Comparison of ENCODE assay signal across 18 mouse cellular contexts in genomic region chr9:108687686-108688085, GRCm38 (mm10). TPM values are rescaled to one million over a fixed set of nuclear protein-coding genes. Genes with fewer than 3 reads are reported as not detected.
DNase-seq lines count a peak whose midpoint lies in the region; ATAC-seq and TF ChIP-seq lines count a peak whose summit lies in the region.
"Had no signal": no experiment of that assay in that cellular context is flagged by ENCODE, and none has a peak within 500 bp of the region (broad histone marks: within the 10 kb centered on the region; RNA-seq: fewer than 3 reads in every experiment).

No protein-coding gene starts in this region.

- TF ChIP-seq EP300 in liver, postnatal 0 days (IDR thresholded peaks at IDR 0.05; ENCODE audit: low read depth): no peak
- no peak for TF ChIP-seq EP300 in CH12.LX (IDR thresholded peaks at IDR 0.05; ENCODE audit: low read length)

- in situ Hi-C loops in CH12.LX (cut with MboI; ENCODE audit: low pct_ligation_motif_present, low pct_unique_long_range_greater_than_20kb, low sequenced_read_pairs): no loop called here

- H3K9ac ChIP-seq in liver, postnatal 0 days (replicated peaks): no peak overlapping the region
- H3K9ac ChIP-seq in liver, embryonic 12.5 days: no peak overlapping the region
- no peak overlapping the region for H3K9ac ChIP-seq in CH12.LX (ENCODE audit: insufficient read depth, low read depth)
- H3K9ac ChIP-seq: forebrain, embryonic 15.5 days; limb, embryonic 15.5 days; lung, embryonic 15.5 days; neural tube, embryonic 13.5 days had no signal

- ATAC-seq in liver, postnatal 0 days: no peak
- ATAC-seq in liver, embryonic 12.5 days: no peak
- ATAC-seq: forebrain, embryonic 15.5 days had no signal

- H3K4me3 ChIP-seq in liver, postnatal 0 days (ENCODE audit: low read depth, low read length): no peak overlapping the region
- no peak overlapping the region for H3K4me3 ChIP-seq in liver, embryonic 12.5 days
- H3K4me3 ChIP-seq in CH12.LX (replicated peaks in 1 of 3; ENCODE audit: low read depth in 2 of 3, low read length in 2 of 3, poor library complexity in 1 of 3): no peak overlapping the region
- H3K4me3 ChIP-seq: forebrain, embryonic 15.5 days; layer of hippocampus, adult 2 months; limb, embryonic 15.5 days; lung, embryonic 15.5 days; neural tube, embryonic 13.5 days had no signal

- H3K27ac ChIP-seq in liver, postnatal 0 days (ENCODE audit: low read depth): peak overlapping the region; percentile 4; the same call in 1 of the 2 replicates
- no peak overlapping the region for H3K27ac ChIP-seq in liver, embryonic 12.5 days
- no peak overlapping the region for H3K27ac ChIP-seq in CH12.LX (ENCODE audit: insufficient read depth, low read depth)
- H3K27ac ChIP-seq: forebrain, embryonic 15.5 days; layer of hippocampus, adult 2 months; limb, embryonic 15.5 days; neural tube, embryonic 13.5 days had no signal

- 0 out of 2 replicates have a peak, but pooled peaks cover 5% of the 10 kb centered on the region for H3K27me3 ChIP-seq in liver, postnatal 0 days (ENCODE audit: insufficient read depth, low read length)
- peaks cover 24% of the 10 kb centered on the region for H3K27me3 ChIP-seq in liver, embryonic 12.5 days (replicated peaks)
- H3K27me3 ChIP-seq in CH12.LX (replicated peaks): no peaks in the 10 kb centered on the region
- H3K27me3 ChIP-seq: forebrain, embryonic 15.5 days; limb, embryonic 15.5 days; lung, embryonic 15.5 days; neural tube, embryonic 13.5 days had no signal

- dilution Hi-C loops in CH12.LX (cut with MboI; ENCODE audit: extremely low pct_ligation_motif_present, extremely low pct_unique_long_range_greater_than_20kb, low sequenced_read_pairs): no loop called here

- H3K9me3 ChIP-seq in liver, postnatal 0 days (ENCODE audit: low read length): no peaks in the 10 kb centered on the region
- H3K9me3 ChIP-seq in liver, embryonic 12.5 days (replicated peaks): no peaks in the 10 kb centered on the region
- H3K9me3 ChIP-seq in CH12.LX (replicated peaks; ENCODE audit: low read length): no peaks in the 10 kb centered on the region
- H3K9me3 ChIP-seq: forebrain, embryonic 15.5 days; limb, embryonic 15.5 days; lung, embryonic 15.5 days; neural tube, embryonic 13.5 days had no signal

- peaks cover 33% of the 10 kb centered on the region for H3K4me1 ChIP-seq in liver, postnatal 0 days (ENCODE audit: insufficient read depth)
- peaks cover 18% of the 10 kb centered on the region for H3K4me1 ChIP-seq in liver, embryonic 12.5 days
- peaks cover 0 to 15% of the 10 kb centered on the region in 2 experiments; a peak in 2 of 4 replicates for H3K4me1 ChIP-seq in CH12.LX (ENCODE audit: control insufficient read depth in 1 of 2, insufficient read depth in 2 of 2)

- H3K79me2 ChIP-seq in CH12.LX (replicated peaks; ENCODE audit: control insufficient read depth, extremely low read depth, insufficient read depth, poor library complexity, severe bottlenecking): no peaks in the 10 kb centered on the region

- TF ChIP-seq POLR2A in CH12.LX (IDR thresholded peaks at IDR 0.05; ENCODE audit: low read depth, low read length): no peak

- WGBS in liver, postnatal 0 days (ENCODE audit: insufficient replicate concordance): 81% methylated on average over 2 of the region's 2 CpGs
- WGBS in liver, embryonic 12.5 days (ENCODE audit: insufficient replicate concordance): 66% methylated on average over 2 of the region's 2 CpGs

- TF ChIP-seq RAD21 in CH12.LX (IDR thresholded peaks at IDR 0.05; ENCODE audit: low read depth, low read length): no peak

- peak; percentile 10 for DNase-seq in gastrocnemius, postnatal 25 days
- no peak for DNase-seq in gastrocnemius, adult 18-20 months (ENCODE audit: low spot score)
- no peak for DNase-seq in liver, postnatal 0 days
- DNase-seq in CH12.LX (ENCODE audit: extremely low read depth): no peak
- DNase-seq in adrenal gland, postnatal 14 days: peak; percentile 43
- DNase-seq in thymus, postnatal 0 days (ENCODE audit: low spot score): no peak
- no peak for DNase-seq in right cerebral cortex, postnatal 4 days
- DNase-seq: cerebellum, adult 11-12 months; cerebellum, postnatal 25 days; embryo, embryonic 11 days; kidney, postnatal 10 days had no signal

- H3K36me3 ChIP-seq in liver, postnatal 0 days (replicated peaks; ENCODE audit: insufficient read depth, low read length): peaks cover 8% of the 10 kb centered on the region; the same call in 1 of the 2 replicates
- H3K36me3 ChIP-seq in liver, embryonic 12.5 days: peaks cover 22% of the 10 kb centered on the region
- H3K36me3 ChIP-seq in CH12.LX (replicated peaks in 1 of 2; ENCODE audit: control insufficient read depth in 1 of 2, insufficient read depth in 1 of 2, low read length in 1 of 2): peaks cover 3 to 23% of the 10 kb centered on the region in 2 experiments
- H3K36me3 ChIP-seq: lung, embryonic 15.5 days had no signal

- TF ChIP-seq CTCF in liver, postnatal 0 days (IDR thresholded peaks at IDR 0.05; ENCODE audit: low read depth): no peak
- TF ChIP-seq CTCF in CH12.LX (conservative IDR thresholded peaks at IDR 0.05 in 1 of 2, IDR thresholded peaks at IDR 0.05 in 1 of 2; ENCODE audit: low read depth in 2 of 2, low read length in 2 of 2): no peak

- H3K4me2 ChIP-seq in liver, postnatal 0 days (ENCODE audit: low read depth, low read length): no peak overlapping the region
- no peak overlapping the region for H3K4me2 ChIP-seq in liver, embryonic 12.5 days
- H3K4me2 ChIP-seq in CH12.LX (ENCODE audit: insufficient read depth, low read depth, poor library complexity, severe bottlenecking): peak overlapping the region; percentile 32; the same call in 1 of the 2 replicates
- H3K4me2 ChIP-seq: forebrain, embryonic 15.5 days; limb, embryonic 15.5 days; lung, embryonic 15.5 days; midbrain, embryonic 11.5 days; neural tube, embryonic 13.5 days had no signal

TF ChIP-seq in CH12.LX, 34 proteins besides CTCF, POLR2A, EP300 and RAD21:
- TF ChIP-seq IRF4 (IDR thresholded peaks at IDR 0.05; ENCODE audit: low read depth, low read length) (no peak), RCOR1 (conservative IDR thresholded peaks at IDR 0.05; ENCODE audit: low read depth, low read length) (no peak), NELFE (IDR thresholded peaks at IDR 0.05; ENCODE audit: low read depth, low read length) (no peak), KAT2A (IDR thresholded peaks at IDR 0.05; ENCODE audit: insufficient replicate concordance, low read length) (no peak), GABPA (IDR thresholded peaks at IDR 0.05; ENCODE audit: insufficient replicate concordance, low read depth, low read length) (no peak), TBP (conservative IDR thresholded peaks at IDR 0.05; ENCODE audit: low read depth, low read length) (no peak), ZC3H11A (IDR thresholded peaks at IDR 0.05; ENCODE audit: low read depth, low read length) (no peak), ZNF384 (IDR thresholded peaks at IDR 0.05; ENCODE audit: low read depth, low read length) (no peak), SIN3A (IDR thresholded peaks at IDR 0.05; ENCODE audit: low read length) (no peak), MAFK (IDR thresholded peaks at IDR 0.05; ENCODE audit: insufficient replicate concordance, low read length) (no peak), POLR2AphosphoS2 (IDR thresholded peaks at IDR 0.05; ENCODE audit: low read depth, low read length) (no peak), UBTF (IDR thresholded peaks at IDR 0.05; ENCODE audit: low read depth, low read length) (no peak), ELF1 (IDR thresholded peaks at IDR 0.05; ENCODE audit: low read depth, low read length) (no peak), SMC3 (IDR thresholded peaks at IDR 0.05; ENCODE audit: low read depth, low read length) (no peak), CHD2 (IDR thresholded peaks at IDR 0.05; ENCODE audit: low read length) (no peak), MXI1 (IDR thresholded peaks at IDR 0.05; ENCODE audit: low read depth, low read length) (no peak), USF1 (IDR thresholded peaks at IDR 0.05; ENCODE audit: low read depth, low read length) (no peak), USF2 (conservative IDR thresholded peaks at IDR 0.05; ENCODE audit: low read depth, low read length) (no peak)

RNA-seq across cellular contexts. Expression of gene Prkar2a, which starts 1.4 kb away (rescaled TPM):
- total RNA-seq in gastrocnemius, postnatal 25 days (2021): 100 to 1,000 TPM; 122 to 134 TPM
- total RNA-seq in gastrocnemius, adult 18-20 months (2021): 100 to 1,000 TPM; 164 to 169 TPM
- polyA plus RNA-seq in liver, postnatal 0 days (2015; fragmentation: Nextera tagmentation; extraction: Ambion mirVana): 8.2 and 9.7 TPM in 2 replicates
- 15.5 and 17.5 TPM in 2 replicates for polyA plus RNA-seq in liver, embryonic 12.5 days (2016; fragmentation: Nextera tagmentation; extraction: Ambion mirVana)
- total RNA-seq in CH12.LX (2012; rRNA removed): 14.9 and 18.8 TPM in 2 replicates
- total RNA-seq in CH12.LX (2014; rRNA removed): 10.1 and 13.6 TPM in 2 replicates
- 41.4 and 44.4 TPM in 2 replicates for polyA plus RNA-seq in CH12.LX (2012; ENCODE audit: insufficient read length, low read depth)
- total RNA-seq in adrenal gland, postnatal 14 days (2021): 36.3 and 37.4 TPM in 2 replicates
- polyA plus RNA-seq in thymus, postnatal 0 days (2015; fragmentation: Nextera tagmentation; extraction: Ambion mirVana): 5.8 and 7.7 TPM in 2 replicates

RNA-seq across cellular contexts. Expression of gene Slc25a20, which starts 25.8 kb away (rescaled TPM):
- total RNA-seq in gastrocnemius, postnatal 25 days (2021): 10 to 100 TPM; 67.1 to 73.5 TPM
- total RNA-seq in gastrocnemius, adult 18-20 months (2021): 10 to 100 TPM; 68.1 to 85.0 TPM
- polyA plus RNA-seq in liver, postnatal 0 days (2015; fragmentation: Nextera tagmentation; extraction: Ambion mirVana): 104 and 114 TPM in 2 replicates
- polyA plus RNA-seq in liver, embryonic 12.5 days (2016; fragmentation: Nextera tagmentation; extraction: Ambion mirVana): 25.2 and 26.7 TPM in 2 replicates
- total RNA-seq in CH12.LX (2012; rRNA removed) (15.9 and 20.9 TPM in 2 replicates), CH12.LX (2014; rRNA removed) (18.9 and 20.8 TPM in 2 replicates)
- polyA plus RNA-seq in CH12.LX (2012; ENCODE audit: insufficient read length, low read depth): 16.7 and 18.6 TPM in 2 replicates
- 334 and 350 TPM in 2 replicates for total RNA-seq in adrenal gland, postnatal 14 days (2021)
- 40.9 and 43.4 TPM in 2 replicates for polyA plus RNA-seq in thymus, postnatal 0 days (2015; fragmentation: Nextera tagmentation; extraction: Ambion mirVana)

RNA-seq across cellular contexts. Expression of gene Arih2, which starts 38.5 kb away (rescaled TPM):
- total RNA-seq in gastrocnemius, postnatal 25 days (2021): 10 to 100 TPM; 52.7 to 61.0 TPM
- total RNA-seq in gastrocnemius, adult 18-20 months (2021): 10 to 100 TPM; 73.1 to 84.5 TPM
- polyA plus RNA-seq in liver, postnatal 0 days (2015; fragmentation: Nextera tagmentation; extraction: Ambion mirVana): 16.3 and 19.8 TPM in 2 replicates
- 40.4 and 41.3 TPM in 2 replicates for polyA plus RNA-seq in liver, embryonic 12.5 days (2016; fragmentation: Nextera tagmentation; extraction: Ambion mirVana)
- total RNA-seq in CH12.LX (2012; rRNA removed): 28.1 and 29.0 TPM in 2 replicates
- 33.5 and 41.2 TPM in 2 replicates for total RNA-seq in CH12.LX (2014; rRNA removed)
- 35.3 and 36.6 TPM in 2 replicates for polyA plus RNA-seq in CH12.LX (2012; ENCODE audit: insufficient read length, low read depth)
- 59.7 and 61.3 TPM in 2 replicates for total RNA-seq in adrenal gland, postnatal 14 days (2021)
- polyA plus RNA-seq in thymus, postnatal 0 days (2015; fragmentation: Nextera tagmentation; extraction: Ambion mirVana): 44.7 and 49.1 TPM in 2 replicates

Comparison
In these comparisons a context has a peak if more than half of its experiments do, and no peak if none do; other contexts are left out.
1. DNase-seq: peak in gastrocnemius, postnatal 25 days (single experiment) and adrenal gland, postnatal 14 days (single experiment); none in gastrocnemius, adult 18-20 months (single experiment), liver, postnatal 0 days (single experiment), CH12.LX (single experiment), thymus, postnatal 0 days (single experiment) and right cerebral cortex, postnatal 4 days (single experiment).